Mouse (Mus musculus): ENCODE measurements around the gene Rhot2.

DNA sequence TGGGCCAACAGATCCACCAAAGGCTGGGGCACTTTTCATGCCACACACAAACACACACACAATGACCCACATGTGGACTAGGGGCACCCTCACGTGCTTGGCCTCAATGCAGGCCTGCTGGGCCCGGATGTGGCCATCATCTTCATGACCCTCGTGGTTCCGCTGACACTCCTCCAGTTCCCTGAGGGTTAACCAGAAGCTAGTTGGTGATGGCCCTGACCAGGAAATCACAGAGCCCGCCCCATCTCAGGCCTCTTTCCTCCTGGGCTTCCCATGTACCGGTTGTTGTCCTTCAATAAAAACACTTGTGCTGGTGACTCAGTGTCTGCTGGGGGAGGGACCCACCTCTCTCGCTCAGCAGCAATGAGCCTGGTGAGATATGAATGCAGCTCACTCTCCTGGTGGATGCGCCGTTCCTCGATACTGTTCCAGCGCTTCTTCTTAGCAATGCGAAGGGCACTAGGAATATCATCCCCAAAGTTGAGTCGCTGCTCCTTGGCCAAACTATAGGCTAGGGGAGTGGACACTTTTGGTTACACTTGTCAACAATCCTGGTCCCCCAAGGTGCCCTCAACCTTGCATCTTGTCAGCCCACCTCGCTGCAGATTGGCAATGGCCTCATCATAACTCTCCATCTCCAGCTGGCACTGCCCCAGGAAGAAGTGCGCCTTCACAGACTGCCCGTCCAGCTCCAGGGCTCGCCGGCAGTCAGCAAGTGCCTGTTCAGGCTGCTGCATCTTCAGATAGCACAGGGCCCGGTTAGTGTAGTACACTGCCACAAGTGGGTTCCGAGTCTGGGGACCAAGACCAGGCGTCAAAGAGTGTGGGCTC lies 13.0 kb downstream of the Rhot2 start:
- TF ChIP-seq CTCF (IDR thresholded peaks at IDR 0.05; ENCODE audit: low read depth) (no peak), EP300 (optimal IDR thresholded peaks at IDR 0.05) (no peak)
